Mouse (Mus musculus) megakaryocyte, embryonic 14.5 days (primary cell): ENCODE data around the gene Dlg4.

Experiments used
- FLI1 ChIP-seq: IDR thresholded peaks from 2 replicates; pipeline ENCODE4 v1.6.1; 2012; ENCODE audit warnings: low read length, inconsistent platforms, mixed read lengths
- GATA1 ChIP-seq: IDR thresholded peaks from 3 replicates; pipeline ENCODE4 v1.6.1; 2012; ENCODE audit warnings: mixed read lengths, low read length, inconsistent platforms, borderline replicate concordance

DNA sequence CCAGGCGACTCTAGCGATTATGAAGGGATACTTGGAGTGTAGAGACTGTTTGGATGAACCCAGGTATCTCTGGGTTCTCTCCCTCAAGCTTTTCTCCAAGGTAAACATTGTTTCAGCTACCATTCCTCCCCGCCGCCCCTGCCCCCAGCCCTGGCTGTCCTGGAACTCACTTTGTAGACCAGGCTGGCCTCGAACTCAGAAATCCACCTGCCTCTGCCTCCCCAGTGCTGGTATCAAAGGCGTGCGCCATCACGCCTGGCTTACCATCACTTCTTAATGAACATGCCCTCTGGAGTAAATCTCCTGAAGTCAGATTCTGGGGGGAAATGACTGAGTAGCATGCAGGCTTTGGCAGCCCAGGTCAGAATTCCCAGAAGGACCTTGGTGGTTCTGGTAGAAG, 34.5 kb upstream of the Dlg4 start, which contains the start of gene Elp5:
- no peak for TF ChIP-seq FLI1
- TF ChIP-seq GATA1, result no peak
